Mouse (Mus musculus) forebrain, embryonic 16.5 days (tissue): Measurements from ENCODE around the gene Aoc1. TPM values are rescaled to one million over a fixed set of nuclear protein-coding genes. Genes with fewer than 3 reads are reported as not detected.
A peak's percentile ranks its signal among the peaks of the same experiment; 100 is the strongest.

Experiments
- ATAC-seq: fragments of 200-750 bp; cut with Nextera tagmentation; 2 replicates; pipeline ENCODE4 v1.8.0; 2017; ENCODE audit warnings: mild to moderate bottlenecking, moderate library complexity
- H3K27ac ChIP-seq: fragments of 300-500 bp; sonication (generic); 2 replicates; pipeline ENCODE4 v1.5.1; 2014; ENCODE audit warnings: low read length, control low read depth
- H3K27me3 ChIP-seq: fragments of 300-500 bp; sonication (generic); replicated peaks from 2 replicates; pipeline ENCODE4 v1.6.1; 2014; ENCODE audit warnings: low read length; ENCODE audit not compliant: control insufficient read depth, insufficient read depth
- H3K36me3 ChIP-seq: fragments of 300-500 bp; sonication (generic); 2 replicates; pipeline ENCODE4 v1.6.1; 2014; ENCODE audit not compliant: control insufficient read depth, insufficient read depth
- H3K4me1 ChIP-seq: fragments of 300-500 bp; sonication (generic); replicated peaks from 2 replicates; pipeline ENCODE4 v1.6.1; 2014; ENCODE audit warnings: low read length; ENCODE audit not compliant: control insufficient read depth, insufficient read depth
- H3K4me2 ChIP-seq: fragments of 300-500 bp; sonication (generic); 2 replicates; pipeline ENCODE4 v1.6.1; 2014; ENCODE audit warnings: mild to moderate bottlenecking, low read length, control low read depth
- H3K4me3 ChIP-seq: fragments of 300-500 bp; sonication (generic); replicated peaks from 2 replicates; pipeline ENCODE4 v1.5.1; 2014; ENCODE audit warnings: mild to moderate bottlenecking, low read length, control low read depth
- H3K9ac ChIP-seq: fragments of 300-500 bp; sonication (generic); replicated peaks from 2 replicates; pipeline ENCODE4 v1.6.1; 2014; ENCODE audit warnings: low read depth, low read length, control low read depth
- H3K9me3 ChIP-seq: fragments of 300-500 bp; sonication (generic); 2 replicates; pipeline ENCODE4 v1.6.1; 2016; ENCODE audit warnings: low read length; ENCODE audit not compliant: control insufficient read depth
- WGBS: fragments of 180-500 bp; shearing (Covaris S2); extraction: QIAGEN DNeasy Blood & Tissue Kit; methylation state at CpG from one replicate; pipeline ENCODE4 v1.1.7; 2014; 5-methylcytosine and 5-hydroxymethylcytosine counted together
- polyA plus RNA-seq: library from polyadenylated mRNA; unstranded; fragments of >200 nt; fragmentation: Nextera tagmentation; extraction: Ambion mirVana; gene quantifications from 2 replicates; pipeline ENCODE4 v1.2.1, GENCODE M21; 2015

Gene Aoc1
- polyA plus RNA-seq, 1 experiment from 2014 or later: not detected

DNA sequence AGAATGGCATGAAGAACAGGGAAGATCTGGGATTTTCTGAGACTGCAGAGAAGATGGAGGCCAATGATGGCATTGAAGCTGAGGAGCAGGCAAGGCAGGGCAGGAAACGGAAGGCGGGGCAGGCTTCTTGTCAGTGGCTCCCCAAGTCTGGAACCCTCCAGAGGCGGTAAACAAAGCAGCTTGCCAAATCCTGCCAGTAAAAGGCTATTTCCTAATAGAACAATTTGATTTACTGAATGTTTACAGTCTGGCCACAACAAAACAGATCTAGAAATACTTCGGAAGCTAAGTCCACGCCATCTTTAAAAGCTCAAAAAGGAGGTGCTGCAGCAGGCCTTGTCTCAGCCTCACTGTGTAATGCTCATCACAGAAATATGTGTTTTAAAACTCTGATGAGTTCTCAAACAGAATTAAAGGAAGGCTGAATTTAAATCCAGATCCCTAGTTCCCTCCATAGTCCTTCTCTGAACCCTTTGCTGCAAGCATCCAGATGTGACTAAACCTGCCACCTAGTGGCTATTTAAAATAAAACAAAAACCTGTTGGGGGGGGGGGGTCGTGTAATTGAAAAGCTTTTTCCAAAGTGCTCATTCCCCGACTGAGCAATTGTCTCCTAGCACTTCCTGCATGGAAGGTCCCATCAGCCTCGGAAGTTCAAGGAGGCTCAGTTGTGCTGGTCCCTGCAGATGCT is 14.9 kb upstream of the Aoc1 start:
- no peak overlapping the region for H3K27ac ChIP-seq
- H3K4me1 ChIP-seq: no peaks in the 10 kb centered on the region; the same call in 1 of the 2 replicates
- no peak overlapping the region for H3K9ac ChIP-seq
- H3K27me3 ChIP-seq: peaks cover 4% of the 10 kb centered on the region; the same call in 1 of the 2 replicates
- WGBS: 46% methylated on average over 8 of the region's 8 CpGs
- no peaks in the 10 kb centered on the region for H3K36me3 ChIP-seq
- no peak overlapping the region for H3K4me3 ChIP-seq
- no peak overlapping the region for H3K4me2 ChIP-seq
- no peaks in the 10 kb centered on the region for H3K9me3 ChIP-seq
- ATAC-seq: no peak

DNA sequence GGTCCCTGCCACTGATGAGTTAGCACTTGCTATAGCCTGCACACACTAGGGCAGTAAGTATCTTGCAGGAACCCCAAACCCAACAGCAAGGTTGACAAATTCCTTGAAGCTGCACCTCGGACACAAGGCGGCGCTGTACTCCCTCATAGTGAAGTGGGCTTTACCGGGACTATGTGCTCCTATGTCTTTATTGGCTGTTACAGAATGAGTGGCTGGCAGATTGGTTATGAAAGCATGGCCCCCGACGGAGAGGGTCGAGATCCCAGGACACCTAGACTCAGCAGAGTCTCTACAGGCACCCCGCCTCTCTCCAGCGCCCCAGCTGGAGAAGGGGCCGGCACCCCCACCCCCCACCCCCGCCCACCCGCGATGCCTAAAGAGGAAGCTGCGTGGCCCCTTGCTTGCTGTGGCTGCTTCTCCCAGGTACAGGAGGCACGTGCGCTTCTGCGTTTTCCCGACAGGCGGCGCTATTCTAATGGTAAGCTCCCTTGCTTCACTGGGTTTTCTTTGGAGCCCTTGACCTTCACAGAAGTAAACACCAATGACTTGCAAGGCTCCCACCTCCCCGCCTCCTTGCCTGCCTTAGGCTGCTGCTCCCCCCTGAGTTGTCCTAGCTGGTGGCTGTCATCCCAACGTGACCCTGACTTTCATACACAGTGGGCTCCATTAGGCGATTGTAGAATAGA is 12.4 kb upstream of the Aoc1 start:
- Histone ChIP-seq H3K4me1 (no peaks in the 10 kb centered on the region; the same call in 1 of the 2 replicates), H3K36me3 (no peaks in the 10 kb centered on the region), H3K27ac (no peak overlapping the region), H3K4me3 (no peak overlapping the region), H3K9me3 (no peaks in the 10 kb centered on the region), H3K27me3 (peaks cover 13% of the 10 kb centered on the region), H3K9ac (no peak overlapping the region), H3K4me2 (peak overlapping the region; percentile 25; the same call in 1 of the 2 replicates)
- 12% methylated on average over 23 of the region's 23 CpGs for WGBS
- no peak for ATAC-seq

DNA sequence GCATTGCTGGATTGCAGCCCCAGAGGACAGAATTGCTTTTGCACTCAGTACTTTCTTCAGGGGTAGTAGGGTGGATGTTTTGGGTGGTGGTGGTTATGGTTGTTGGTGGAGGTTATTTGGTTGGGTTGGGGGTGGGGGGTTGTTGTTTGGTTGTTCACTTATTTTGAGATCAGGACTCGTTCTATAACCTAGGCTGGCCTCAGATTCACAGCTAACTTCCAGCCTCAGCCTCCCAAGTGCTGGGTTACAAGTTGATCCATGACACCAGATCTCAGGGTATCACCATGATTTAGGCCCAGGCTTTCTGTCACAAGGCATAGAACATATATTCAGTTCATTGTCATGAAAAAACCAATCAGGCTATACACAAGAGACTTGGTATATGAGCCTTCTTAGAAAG is 11.8 kb upstream of the Aoc1 start:
- H3K27ac ChIP-seq: no peak overlapping the region
- no peak overlapping the region for H3K9ac ChIP-seq
- 80% methylated on average over 1 of the region's 1 CpGs for WGBS
- H3K27me3 ChIP-seq: peaks cover 13% of the 10 kb centered on the region
- ATAC-seq: no peak
- H3K36me3 ChIP-seq: no peaks in the 10 kb centered on the region
- H3K4me3 ChIP-seq: no peak overlapping the region
- no peaks in the 10 kb centered on the region; the same call in 1 of the 2 replicates for H3K4me1 ChIP-seq
- H3K9me3 ChIP-seq: no peaks in the 10 kb centered on the region
- no peak overlapping the region for H3K4me2 ChIP-seq

DNA sequence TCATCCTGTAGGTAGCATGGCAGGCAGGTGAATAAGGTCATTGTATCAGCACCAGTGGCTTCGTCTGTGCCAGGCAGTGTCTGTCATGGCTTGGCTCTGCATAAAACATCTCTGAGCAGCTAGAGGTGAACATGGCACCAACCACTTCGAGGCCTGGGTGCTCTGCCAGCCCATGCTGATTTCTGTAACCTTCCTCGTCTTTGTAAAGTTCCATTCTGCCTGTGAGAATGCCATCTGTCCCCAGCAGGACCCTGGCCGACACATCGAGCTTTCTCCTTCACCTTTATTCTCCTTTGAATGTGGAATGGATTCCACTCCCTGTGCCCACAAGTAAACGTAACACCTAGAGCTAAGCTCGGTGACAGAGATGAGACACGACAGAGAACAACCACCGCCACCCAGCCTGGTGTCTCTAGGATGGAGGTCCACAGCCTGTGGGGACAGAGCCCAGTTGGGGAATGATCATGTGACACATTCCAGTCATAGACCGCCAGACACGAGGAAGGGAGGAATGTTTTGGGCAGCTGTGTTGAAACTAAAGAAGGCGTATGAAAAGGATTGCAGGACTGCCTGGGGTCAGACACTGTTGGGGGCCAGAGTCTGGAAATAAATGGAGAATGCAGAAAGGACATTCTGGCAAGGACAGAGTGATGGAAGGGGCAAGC is 10.9 kb upstream of the Aoc1 start:
- Histone ChIP-seq H3K9ac (no peak overlapping the region), H3K4me1 (peaks cover 3% of the 10 kb centered on the region), H3K9me3 (no peaks in the 10 kb centered on the region), H3K27me3 (peaks cover 13% of the 10 kb centered on the region), H3K36me3 (no peaks in the 10 kb centered on the region), H3K27ac (no peak overlapping the region), H3K4me3 (no peak overlapping the region), H3K4me2 (no peak overlapping the region)
- no peak for ATAC-seq
- 60% methylated on average over 12 of the region's 12 CpGs for WGBS

DNA sequence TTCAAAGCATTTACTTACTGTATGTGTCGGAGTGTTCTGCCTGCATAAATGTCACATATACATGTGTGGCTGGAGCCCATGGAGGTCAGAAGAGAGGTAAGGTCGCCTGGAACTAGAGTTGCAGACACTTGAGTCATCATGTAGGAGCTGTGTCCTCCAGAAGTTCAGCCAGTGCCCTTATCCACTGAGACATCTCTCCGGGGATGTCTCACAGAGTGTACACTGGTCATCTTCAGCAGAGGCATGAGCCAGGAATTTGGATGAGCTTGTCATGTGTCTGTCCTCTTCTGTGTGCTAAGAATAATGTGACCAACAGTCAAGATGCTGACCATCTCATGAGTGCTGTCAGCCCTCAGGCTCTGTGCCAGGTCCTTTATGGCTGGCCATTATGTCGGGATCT is 9.9 kb upstream of the Aoc1 start:
- Histone ChIP-seq H3K9ac (no peak overlapping the region), H3K4me1 (peaks cover 3% of the 10 kb centered on the region), H3K4me2 (no peak overlapping the region), H3K27me3 (peaks cover 13% of the 10 kb centered on the region), H3K4me3 (no peak overlapping the region), H3K9me3 (no peaks in the 10 kb centered on the region), H3K36me3 (no peaks in the 10 kb centered on the region), H3K27ac (no peak overlapping the region)
- 75% methylated on average over 4 of the region's 4 CpGs for WGBS
- no peak for ATAC-seq

DNA sequence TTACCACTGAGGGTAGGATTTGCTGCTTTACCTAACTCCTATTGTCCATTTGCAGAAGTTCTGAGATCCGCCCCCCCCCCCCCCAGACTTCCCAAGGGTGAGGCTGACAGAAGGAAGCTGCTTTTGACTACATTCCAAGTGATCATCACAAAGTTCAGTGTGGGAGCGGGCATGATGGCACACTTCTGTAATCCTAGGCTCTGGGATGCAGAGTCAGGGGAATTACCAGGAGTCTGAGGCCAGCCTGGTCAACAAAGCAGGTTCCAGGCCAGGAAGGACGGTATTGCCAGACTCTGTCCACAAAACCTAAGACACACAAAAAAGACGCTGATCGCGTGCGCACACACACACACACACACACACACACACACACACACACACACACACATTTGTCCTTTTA is 9.2 kb upstream of the Aoc1 start:
- Histone ChIP-seq H3K9ac (no peak overlapping the region), H3K9me3 (no peaks in the 10 kb centered on the region), H3K27ac (no peak overlapping the region), H3K36me3 (no peaks in the 10 kb centered on the region), H3K4me2 (no peak overlapping the region), H3K4me3 (no peak overlapping the region), H3K4me1 (peaks cover 3% of the 10 kb centered on the region), H3K27me3 (peaks cover 17% of the 10 kb centered on the region)
- 90% methylated on average over 7 of the region's 7 CpGs for WGBS
- ATAC-seq: no peak

DNA sequence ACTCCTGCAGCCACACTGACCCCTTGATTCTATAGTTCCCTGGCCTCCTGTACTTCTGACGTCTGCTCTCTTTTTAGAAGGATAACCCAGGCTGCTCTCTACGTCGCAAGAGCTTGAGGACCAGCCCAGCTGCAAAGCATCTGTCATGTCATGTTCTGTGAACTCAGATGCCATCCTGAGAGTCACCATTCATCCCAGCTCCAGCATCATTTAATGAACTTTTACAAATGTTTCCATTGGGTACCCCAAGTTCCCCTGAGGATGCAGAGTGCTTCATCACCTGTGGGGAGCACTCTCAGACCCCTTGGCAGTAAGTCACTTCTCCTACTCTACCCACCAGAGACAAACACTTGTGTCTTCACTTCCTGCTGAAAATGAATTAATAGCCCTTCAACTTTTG is 8.5 kb upstream of the Aoc1 start:
- no peak overlapping the region for H3K27ac ChIP-seq
- no peaks in the 10 kb centered on the region for H3K36me3 ChIP-seq
- H3K4me1 ChIP-seq: peaks cover 3% of the 10 kb centered on the region
- no peaks in the 10 kb centered on the region for H3K9me3 ChIP-seq
- no peak overlapping the region for H3K4me2 ChIP-seq
- ATAC-seq: no peak
- 83% methylated on average over 3 of the region's 3 CpGs for WGBS
- H3K9ac ChIP-seq: no peak overlapping the region
- H3K4me3 ChIP-seq: no peak overlapping the region
- peaks cover 17% of the 10 kb centered on the region for H3K27me3 ChIP-seq

DNA sequence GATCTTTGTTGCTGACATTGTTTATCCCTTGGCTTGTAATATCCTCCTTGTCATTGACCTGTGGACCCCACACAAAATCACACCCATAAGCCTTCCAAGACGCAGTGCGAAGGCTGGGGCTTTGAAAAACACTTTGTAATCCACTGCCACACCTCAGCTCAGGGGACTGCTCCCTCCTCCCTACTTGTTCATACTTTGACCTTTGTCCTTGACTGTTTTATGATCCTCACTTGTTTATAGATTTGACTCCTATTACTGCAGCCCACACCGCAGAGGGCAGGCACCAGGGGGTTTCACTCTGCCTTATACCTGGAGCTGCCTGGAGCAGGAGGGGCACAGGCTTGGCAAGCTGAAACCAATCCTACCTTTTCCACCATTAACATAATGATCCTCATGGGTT is 8.0 kb upstream of the Aoc1 start:
- Histone ChIP-seq H3K4me3 (no peak overlapping the region), H3K9ac (no peak overlapping the region), H3K4me2 (no peak overlapping the region), H3K9me3 (no peaks in the 10 kb centered on the region), H3K27ac (no peak overlapping the region), H3K27me3 (peaks cover 17% of the 10 kb centered on the region), H3K4me1 (peaks cover 3% of the 10 kb centered on the region), H3K36me3 (no peaks in the 10 kb centered on the region)
- 79% methylated on average over 3 of the region's 3 CpGs for WGBS
- no peak for ATAC-seq

DNA sequence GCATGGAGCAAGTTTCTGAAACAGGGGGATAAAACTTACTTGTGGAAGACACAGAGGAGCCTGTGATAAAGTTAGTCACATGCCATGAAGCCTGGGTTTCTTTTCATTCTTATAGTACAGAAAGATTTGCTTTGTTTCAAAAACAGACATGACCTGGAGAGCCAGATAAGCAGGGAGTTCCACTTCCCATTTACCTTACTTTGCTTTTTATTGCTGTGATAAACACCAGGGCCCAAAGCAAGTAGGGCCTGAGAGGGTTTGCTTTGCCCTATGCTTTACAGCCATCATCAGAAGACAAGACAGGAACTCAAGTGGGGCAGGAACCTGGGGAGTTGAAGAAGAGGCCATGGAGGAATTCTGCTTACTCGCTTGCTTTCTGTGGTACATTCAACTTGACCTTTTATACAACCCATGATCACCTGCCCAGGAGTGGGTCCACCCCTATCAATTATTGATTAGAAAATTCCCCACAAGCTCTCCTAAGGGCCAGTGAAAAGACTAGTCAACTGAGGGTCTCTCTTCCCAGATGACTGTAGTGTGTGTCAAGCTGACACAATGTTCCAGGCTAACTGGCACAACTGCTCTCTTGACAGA is 7.4 kb upstream of the Aoc1 start:
- no peak overlapping the region for H3K27ac ChIP-seq
- H3K4me3 ChIP-seq: no peak overlapping the region
- peaks cover 20% of the 10 kb centered on the region for H3K27me3 ChIP-seq
- no peak overlapping the region for H3K9ac ChIP-seq
- no peak for ATAC-seq
- H3K4me2 ChIP-seq: no peak overlapping the region
- H3K4me1 ChIP-seq: peaks cover 3% of the 10 kb centered on the region
- H3K9me3 ChIP-seq: no peaks in the 10 kb centered on the region
- H3K36me3 ChIP-seq: no peaks in the 10 kb centered on the region
- 91% methylated on average over 1 of the region's 1 CpGs for WGBS
